Mouse (Mus musculus) CH12.LX (cell line): Measurements from ENCODE around the gene Klrb1b.

Experiments
- CHD1 ChIP-seq: IDR thresholded peaks from 2 replicates; pipeline ENCODE4 v1.6.1; 2012; ENCODE audit warnings: low read depth, low read length, improper control_type of control experiment, inconsistent platforms
- CTCF ChIP-seq, 2 experiments: IDR thresholded peaks in 1 of 2; conservative IDR thresholded peaks in 1 of 2; 2 replicates each; pipeline ENCODE4 v1.5.1; 2011 to 2012; ENCODE audit warnings: low read depth in 2 of 2, low read length in 2 of 2, improper control_type of control experiment in 1 of 2, inconsistent platforms in 1 of 2, mild to moderate bottlenecking in 1 of 2, moderate library complexity in 1 of 2
- E2F4 ChIP-seq: IDR thresholded peaks from 2 replicates; pipeline ENCODE4 v1.6.1; 2011; ENCODE audit warnings: low read depth, low read length, improper control_type of control experiment; ENCODE audit not compliant: insufficient replicate concordance
- ELF1 ChIP-seq: IDR thresholded peaks from 2 replicates; pipeline ENCODE4 v1.6.1; 2014; ENCODE audit warnings: low read depth, mild to moderate bottlenecking, inconsistent platforms, low read length, improper control_type of control experiment
- HCFC1 ChIP-seq: IDR thresholded peaks from 2 replicates; pipeline ENCODE4 v1.6.1; 2012; ENCODE audit warnings: low read depth, mild to moderate bottlenecking, inconsistent platforms, low read length, improper control_type of control experiment
- JUND ChIP-seq: conservative IDR thresholded peaks from 2 replicates; pipeline ENCODE4 v1.6.1; 2011; ENCODE audit warnings: low read depth, low read length, improper control_type of control experiment
- MAFK ChIP-seq: IDR thresholded peaks from 2 replicates; pipeline ENCODE4 v1.6.1; 2011; ENCODE audit warnings: low read length, improper control_type of control experiment; ENCODE audit not compliant: insufficient replicate concordance
- NELFE ChIP-seq: IDR thresholded peaks from 2 replicates; pipeline ENCODE4 v1.6.1; 2011; ENCODE audit warnings: low read depth, low read length, improper control_type of control experiment
- POLR2A ChIP-seq: IDR thresholded peaks from 2 replicates; pipeline ENCODE4 v1.6.1; 2011; ENCODE audit warnings: low read depth, mild to moderate bottlenecking, improper control_type of control experiment, low read length
- RAD21 ChIP-seq: IDR thresholded peaks from 2 replicates; pipeline ENCODE4 v1.6.1; 2011; ENCODE audit warnings: low read depth, mild to moderate bottlenecking, low read length, improper control_type of control experiment, moderate library complexity
- TCF12 ChIP-seq: IDR thresholded peaks from 2 replicates; pipeline ENCODE4 v1.6.1; 2014; ENCODE audit warnings: low read depth, mild to moderate bottlenecking, inconsistent platforms, low read length, improper control_type of control experiment
- USF1 ChIP-seq: IDR thresholded peaks from 2 replicates; pipeline ENCODE4 v1.6.1; 2014; ENCODE audit warnings: low read depth, mild to moderate bottlenecking, inconsistent platforms, low read length, improper control_type of control experiment
- ZC3H11A ChIP-seq: IDR thresholded peaks from 2 replicates; pipeline ENCODE4 v1.6.1; 2012; ENCODE audit warnings: low read depth, mild to moderate bottlenecking, inconsistent platforms, low read length, improper control_type of control experiment

DNA sequence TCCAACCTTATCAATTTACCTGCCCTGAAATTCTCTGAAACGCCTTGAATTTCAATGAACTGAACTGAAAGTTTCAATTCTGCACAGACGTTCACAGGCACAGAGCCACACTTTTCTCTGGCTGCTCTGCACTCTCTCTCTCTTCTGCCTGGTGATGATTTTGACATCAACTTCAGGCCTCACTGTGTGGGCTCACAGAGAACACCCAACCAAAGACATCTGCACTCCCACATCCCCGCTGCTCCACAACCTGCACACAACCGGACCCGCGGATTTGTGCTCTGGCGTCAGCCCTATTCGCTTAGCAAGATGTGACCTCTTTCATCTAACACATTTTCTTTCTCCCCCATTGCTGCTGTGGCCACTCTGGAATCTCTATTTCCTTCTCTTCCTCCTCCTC, 18.0 kb upstream of the Klrb1b start:
- TF ChIP-seq ELF1 (no peak; the same call in 1 of the 2 replicates), JUND (no peak), CTCF (conservative IDR thresholded peaks at IDR 0.05 in 1 of 2, IDR thresholded peaks at IDR 0.05 in 1 of 2; ENCODE audit: low read depth in 2 of 2, low read length in 2 of 2) (no peak), TCF12 (no peak), RAD21 (no peak), POLR2A (no peak; the same call in 1 of the 2 replicates), USF1 (no peak), MAFK (no peak), E2F4 (no peak), HCFC1 (no peak; the same call in 1 of the 2 replicates), NELFE (no peak), CHD1 (peak; percentile 87; the same call in 1 of the 2 replicates), ZC3H11A (no peak)
